Mouse (Mus musculus): ENCODE results near the gene Fpr1. TPM values are rescaled to one million over a fixed set of nuclear protein-coding genes. Genes with fewer than 3 reads are reported as not detected.

The Fpr1 gene
- total and polyA plus RNA-seq, 3 experiments: not detected

DNA sequence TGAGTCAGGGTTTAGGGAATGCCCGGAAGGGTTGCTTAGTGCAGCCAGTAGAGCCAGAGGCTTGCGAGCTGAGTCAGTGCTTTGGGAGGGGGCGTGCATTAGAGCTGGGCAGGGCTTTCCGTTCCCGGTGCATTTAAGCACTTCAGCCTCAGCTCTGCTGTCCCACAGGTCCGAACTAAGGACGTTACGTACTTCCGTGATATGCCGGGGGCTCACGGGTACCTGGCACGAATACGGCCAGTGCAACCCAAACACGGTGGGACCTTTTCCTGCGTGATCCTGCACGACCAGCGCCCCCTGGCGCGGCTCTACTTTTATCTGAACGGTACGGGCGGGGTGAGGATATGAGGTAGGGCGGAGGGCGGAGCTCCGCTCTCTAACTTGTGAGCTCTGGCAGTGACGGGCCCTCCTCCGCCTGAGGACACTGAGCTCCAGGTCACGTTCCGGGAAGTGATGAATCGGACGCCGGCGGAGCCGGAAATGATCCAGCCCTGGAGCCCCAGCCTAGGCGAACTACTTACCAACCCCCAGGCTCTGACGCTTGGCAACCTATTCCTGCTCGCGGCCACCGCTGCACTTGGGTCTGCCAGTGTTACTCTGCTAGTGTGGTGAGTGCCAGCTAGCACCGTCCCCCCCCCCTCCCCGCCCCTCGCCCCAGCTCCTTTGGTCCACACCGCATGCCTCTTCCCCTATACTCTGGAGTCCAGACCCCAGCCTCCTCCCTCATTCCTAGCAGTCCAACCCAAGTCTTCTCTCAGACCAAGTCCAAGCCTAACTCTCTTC, 45.6 kb downstream of the Fpr1 start (continued):
- TF ChIP-seq TAL1 (IDR thresholded peaks at IDR 0.05; ENCODE audit: low read length): no peak
- no peak for TF ChIP-seq MAFK (IDR thresholded peaks at IDR 0.05; ENCODE audit: borderline replicate concordance, low read depth, low read length)
- peak; percentile 95 for TF ChIP-seq MAZ (IDR thresholded peaks at IDR 0.05; ENCODE audit: low read depth, low read length)
- TF ChIP-seq MXI1 (IDR thresholded peaks at IDR 0.05; ENCODE audit: low read depth, low read length): peak; percentile 80

DNA sequence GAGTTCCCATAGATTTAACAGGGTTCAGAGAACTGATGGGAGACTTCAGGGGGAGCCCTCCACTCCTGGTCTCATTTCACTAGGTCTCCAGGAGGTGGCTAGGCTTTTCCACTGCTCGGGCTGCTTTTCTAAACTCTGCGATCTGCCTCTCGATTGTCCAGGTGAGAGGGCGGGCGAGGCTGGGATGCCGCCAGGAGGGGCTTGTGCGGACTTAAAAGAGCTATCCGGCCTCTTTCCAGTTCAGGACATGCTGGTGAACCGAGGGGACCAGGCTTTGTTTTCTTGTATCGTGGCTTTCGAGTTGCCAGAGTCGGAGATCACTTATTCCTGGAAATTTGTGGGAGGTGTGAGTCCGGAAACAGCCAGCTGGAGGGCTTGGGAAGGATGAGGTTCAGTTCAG, 46.3 kb downstream of the Fpr1 start:
- H3K27ac ChIP-seq (ENCODE audit: control insufficient read depth, low read depth, low read length): peak overlapping the region; percentile 10
- TF ChIP-seq E2F4 (IDR thresholded peaks at IDR 0.05; ENCODE audit: borderline replicate concordance, low read depth, low read length): no peak
- TF ChIP-seq UBTF (IDR thresholded peaks at IDR 0.05; ENCODE audit: borderline replicate concordance, insufficient read depth, low read depth, low read length): no peak
- no peak for TF ChIP-seq MAFK (IDR thresholded peaks at IDR 0.05; ENCODE audit: borderline replicate concordance, low read depth, low read length)
- no peak for TF ChIP-seq USF1 (IDR thresholded peaks at IDR 0.05; ENCODE audit: low read depth, low read length)
- no peak for TF ChIP-seq MYC (IDR thresholded peaks at IDR 0.05; ENCODE audit: low read depth, low read length)
- no peak for TF ChIP-seq EP300 (IDR thresholded peaks at IDR 0.05; ENCODE audit: low read depth in 1 of 2, low read length in 2 of 2)
- TF ChIP-seq MEF2A (IDR thresholded peaks at IDR 0.05; ENCODE audit: extremely low read depth, insufficient replicate concordance, low read depth, low read length, poor library complexity, severe bottlenecking): no peak
- no peak for TF ChIP-seq USF2 (IDR thresholded peaks at IDR 0.05; ENCODE audit: borderline replicate concordance in 1 of 2, insufficient read depth in 1 of 2, low read depth in 1 of 2, low read length in 2 of 2)
- TF ChIP-seq ZC3H11A (IDR thresholded peaks at IDR 0.05; ENCODE audit: low read depth, low read length): no peak
- TF ChIP-seq POLR2A (IDR thresholded peaks at IDR 0.05; ENCODE audit: control insufficient read depth in 1 of 2, insufficient read depth in 1 of 2, low read depth in 1 of 2, low read length in 2 of 2, poor library complexity in 1 of 2): no peak
- TF ChIP-seq MYB (IDR thresholded peaks at IDR 0.05; ENCODE audit: low read depth, low read length): no peak
- no peak for TF ChIP-seq ZKSCAN1 (IDR thresholded peaks at IDR 0.05; ENCODE audit: low read depth, low read length)
- no peak for TF ChIP-seq CTCF (IDR thresholded peaks at IDR 0.05 in 2 of 3, conservative IDR thresholded peaks at IDR 0.05 in 1 of 3; ENCODE audit: control insufficient read depth in 1 of 3, insufficient read depth in 1 of 3, low read depth in 2 of 3, low read length in 3 of 3, poor library complexity in 1 of 3, severe bottlenecking in 1 of 3)
- TF ChIP-seq BHLHE40 (IDR thresholded peaks at IDR 0.05; ENCODE audit: borderline replicate concordance, low read depth, low read length): no peak
- no peak for TF ChIP-seq ELF1 (IDR thresholded peaks at IDR 0.05; ENCODE audit: low read depth, low read length)
- no peak for TF ChIP-seq ETS1 (IDR thresholded peaks at IDR 0.05; ENCODE audit: low read depth, low read length)
- TF ChIP-seq MXI1 (IDR thresholded peaks at IDR 0.05; ENCODE audit: low read depth, low read length): no peak
- TF ChIP-seq NRF1 (IDR thresholded peaks at IDR 0.05; ENCODE audit: insufficient read depth, low read depth, low read length, poor library complexity, severe bottlenecking): no peak
- TF ChIP-seq RAD21 (IDR thresholded peaks at IDR 0.05; ENCODE audit: low read depth, low read length): no peak
- no peaks in the 10 kb centered on the region for H3K27me3 ChIP-seq (ENCODE audit: control insufficient read depth in 1 of 2, insufficient read depth in 2 of 2, low read length in 2 of 2)
- peaks cover 6% of the 10 kb centered on the region for H3K79me2 ChIP-seq (ENCODE audit: control insufficient read depth, insufficient read depth, low read length, poor library complexity)
- DNase-seq (ENCODE audit: low read depth, low spot score): no peak
- no peaks in the 10 kb centered on the region for H3K9me3 ChIP-seq (replicated peaks; ENCODE audit: insufficient read depth, low read length)
- H3K9ac ChIP-seq (ENCODE audit: control insufficient read depth, low read depth, low read length, poor library complexity, severe bottlenecking): peak overlapping the region; percentile 85
- H3K4me3 ChIP-seq (ENCODE audit: control insufficient read depth in 1 of 2, insufficient read depth in 1 of 2, low read depth in 2 of 2, low read length in 2 of 2): peak overlapping the region; percentile 68 to 89
- peaks cover 0 to 7% of the 10 kb centered on the region in 2 experiments; a peak in 2 of 4 replicates for H3K36me3 ChIP-seq (ENCODE audit: control insufficient read depth in 1 of 2, insufficient read depth in 2 of 2, low read length in 2 of 2)
- H3K4me1 ChIP-seq (ENCODE audit: control insufficient read depth in 1 of 2, insufficient read depth in 2 of 2, low read length in 2 of 2): 0 out of 4 replicates have a peak, but pooled peaks cover 0 to 4% of the 10 kb centered on the region in 2 experiments
